Mouse (Mus musculus) bone marrow, adult 2 months (tissue): Measurements from ENCODE around the gene Itgb2l.

Source experiments
- CTCF ChIP-seq: fragments of 200-500 bp; IDR thresholded peaks from 2 replicates; pipeline ENCODE4 v1.5.1; 2011; ENCODE audit warnings: low read length, control low read depth; ENCODE audit not compliant: control insufficient read depth, insufficient read depth
- POLR2A ChIP-seq: fragments of 200-500 bp; IDR thresholded peaks from 2 replicates; pipeline ENCODE4 v1.6.1; 2011; ENCODE audit warnings: low read depth, mild to moderate bottlenecking, control low read depth, low read length, borderline replicate concordance; ENCODE audit not compliant: control insufficient read depth

GRCm38 (mm10) chr16:96469640-96470039 lies 26.2 kb upstream of the Itgb2l start:
- TF ChIP-seq POLR2A (no peak), CTCF (peak; percentile 72)
